Mouse (Mus musculus) intestine, embryonic 15.5 days (tissue): ENCODE results near the gene Adap2. TPM values are rescaled to one million over a fixed set of nuclear protein-coding genes. Genes with fewer than 3 reads are reported as not detected.
A peak's percentile ranks its signal among the peaks of the same experiment; 100 is the strongest.
"Not testable (repeated sequence)": the region's sequence is repeated elsewhere in the genome, so short reads cannot be mapped to it uniquely, and the experiment has no call there.

Experiments used
- ATAC-seq: fragments of 200-750 bp; cut with Nextera tagmentation; 2 replicates; pipeline ENCODE4 v1.8.0; 2017; ENCODE audit warnings: moderate TSS enrichment, moderate library complexity
- H3K27ac ChIP-seq: fragments of 300-500 bp; sonication (generic); 2 replicates; pipeline ENCODE4 v1.5.1; 2015; ENCODE audit warnings: mild to moderate bottlenecking, inconsistent platforms
- H3K27me3 ChIP-seq: fragments of 300-500 bp; sonication (generic); replicated peaks from 2 replicates; pipeline ENCODE4 v1.6.1; 2015; ENCODE audit warnings: inconsistent platforms
- H3K36me3 ChIP-seq: fragments of 300-500 bp; sonication (generic); 2 replicates; pipeline ENCODE4 v1.6.1; 2015; ENCODE audit warnings: inconsistent platforms
- H3K4me1 ChIP-seq: fragments of 300-500 bp; sonication (generic); replicated peaks from 2 replicates; pipeline ENCODE4 v1.6.1; 2015; ENCODE audit warnings: inconsistent platforms
- H3K4me2 ChIP-seq: fragments of 300-500 bp; sonication (generic); replicated peaks from 2 replicates; pipeline ENCODE4 v1.6.1; 2015; ENCODE audit warnings: mild to moderate bottlenecking, inconsistent platforms
- H3K4me3 ChIP-seq: fragments of 300-500 bp; sonication (generic); replicated peaks from 2 replicates; pipeline ENCODE4 v1.5.1; 2015; ENCODE audit warnings: inconsistent platforms
- H3K9ac ChIP-seq: fragments of 300-500 bp; sonication (generic); 2 replicates; pipeline ENCODE4 v1.6.1; 2015; ENCODE audit warnings: inconsistent platforms
- H3K9me3 ChIP-seq: fragments of 300-500 bp; sonication (generic); 2 replicates; pipeline ENCODE4 v1.6.1; 2016; ENCODE audit warnings: inconsistent platforms
- WGBS: fragments of 180-500 bp; shearing (Covaris S2); methylation state at CpG from one replicate; pipeline ENCODE4 v1.1.7; 2015; 5-methylcytosine and 5-hydroxymethylcytosine counted together
- polyA plus RNA-seq: library from polyadenylated mRNA; unstranded; fragments of >200 nt; fragmentation: Nextera tagmentation; extraction: Ambion mirVana; gene quantifications from 2 replicates; pipeline ENCODE4 v1.2.1, GENCODE M21; 2015

The Adap2 gene
- polyA plus RNA-seq, 1 experiment from 2014 or later = 3.6 TPM

DNA sequence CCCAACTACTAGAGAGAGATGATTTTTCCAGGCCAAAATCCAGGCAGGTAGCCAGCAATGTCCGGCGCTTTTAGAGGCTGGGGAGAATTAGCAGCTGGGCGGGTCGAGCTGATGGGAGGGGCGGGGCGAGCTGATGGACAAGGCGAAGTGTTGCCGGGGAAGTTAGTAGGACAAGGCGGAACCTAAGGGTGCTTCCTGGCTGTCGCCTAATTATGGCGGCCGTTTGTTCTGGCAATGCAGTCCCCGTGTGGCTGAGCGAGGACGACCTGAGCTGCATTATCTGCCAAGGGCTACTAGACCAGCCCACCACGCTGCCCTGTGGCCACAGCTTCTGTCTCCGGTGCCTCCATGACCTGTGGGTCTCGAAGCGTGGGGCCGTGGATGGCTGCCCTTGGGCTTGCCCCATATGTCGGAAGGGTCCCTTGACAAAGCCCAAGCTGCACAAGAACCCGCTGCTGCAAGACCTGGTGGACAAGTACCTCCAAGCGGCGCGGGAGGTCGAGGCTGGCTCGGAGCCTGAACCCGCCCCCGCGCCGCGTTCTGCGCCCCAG is 29.9 kb downstream of the Adap2 start, which contains the start of gene Rnf135:
TSS of gene Rnf135 (plus strand) at position 147 of the 551 bp plus-strand sequence.
- no peaks in the 10 kb centered on the region for H3K27me3 ChIP-seq
- peak within 1 kb of the TSS; percentile 72 for H3K4me2 ChIP-seq
- H3K9me3 ChIP-seq = no peaks in the 10 kb centered on the region
- 2% methylated on average over 33 of the region's 33 CpGs for WGBS
- peaks cover 6% of the 10 kb centered on the region; the same call in 1 of the 2 replicates for H3K4me1 ChIP-seq
- peak within 1 kb of the TSS; percentile 90 for H3K27ac ChIP-seq
- ATAC-seq = peak; percentile 99
- H3K36me3 ChIP-seq = no peaks in the 10 kb centered on the region
- peak within 1 kb of the TSS; percentile 83 for H3K4me3 ChIP-seq
- H3K9ac ChIP-seq = peak within 1 kb of the TSS; percentile 87

DNA sequence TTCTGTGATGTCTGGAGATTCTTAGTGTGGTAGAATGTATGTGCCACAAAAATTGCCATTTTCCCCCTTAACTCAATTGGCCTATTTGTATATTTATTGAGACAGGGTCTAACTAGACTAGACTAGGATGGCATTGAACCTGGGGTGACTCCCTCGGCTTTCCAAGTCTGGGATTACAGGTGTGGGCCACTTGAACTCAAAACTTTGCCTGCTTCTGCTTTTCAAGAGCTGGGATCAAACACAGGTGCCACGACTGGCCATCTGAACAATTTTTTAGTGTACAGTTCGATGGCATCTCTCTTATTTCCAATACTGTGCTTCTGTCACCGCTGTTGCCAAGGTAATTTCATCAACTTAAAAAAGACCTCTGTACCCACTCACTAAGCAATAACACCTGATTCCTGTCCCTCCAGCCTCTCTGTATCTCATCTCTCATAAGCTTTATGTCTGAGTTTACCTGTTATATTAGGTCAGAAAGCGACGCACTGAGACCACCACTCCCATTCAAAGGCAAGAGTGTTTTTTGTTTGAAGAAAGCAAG is 30.7 kb downstream of the Adap2 start:
- H3K4me2 ChIP-seq = peak overlapping the region; percentile 72
- WGBS = 87% methylated on average over 6 of the region's 6 CpGs
- H3K36me3 ChIP-seq = no peaks in the 10 kb centered on the region
- peak overlapping the region; percentile 90; the same call in 1 of the 2 replicates for H3K27ac ChIP-seq
- peaks cover 6% of the 10 kb centered on the region; the same call in 1 of the 2 replicates for H3K4me1 ChIP-seq
- no peak for ATAC-seq
- H3K27me3 ChIP-seq = no peaks in the 10 kb centered on the region
- peak overlapping the region; percentile 83 for H3K4me3 ChIP-seq
- no peaks in the 10 kb centered on the region for H3K9me3 ChIP-seq
- peak overlapping the region; percentile 87; the same call in 1 of the 2 replicates for H3K9ac ChIP-seq

DNA sequence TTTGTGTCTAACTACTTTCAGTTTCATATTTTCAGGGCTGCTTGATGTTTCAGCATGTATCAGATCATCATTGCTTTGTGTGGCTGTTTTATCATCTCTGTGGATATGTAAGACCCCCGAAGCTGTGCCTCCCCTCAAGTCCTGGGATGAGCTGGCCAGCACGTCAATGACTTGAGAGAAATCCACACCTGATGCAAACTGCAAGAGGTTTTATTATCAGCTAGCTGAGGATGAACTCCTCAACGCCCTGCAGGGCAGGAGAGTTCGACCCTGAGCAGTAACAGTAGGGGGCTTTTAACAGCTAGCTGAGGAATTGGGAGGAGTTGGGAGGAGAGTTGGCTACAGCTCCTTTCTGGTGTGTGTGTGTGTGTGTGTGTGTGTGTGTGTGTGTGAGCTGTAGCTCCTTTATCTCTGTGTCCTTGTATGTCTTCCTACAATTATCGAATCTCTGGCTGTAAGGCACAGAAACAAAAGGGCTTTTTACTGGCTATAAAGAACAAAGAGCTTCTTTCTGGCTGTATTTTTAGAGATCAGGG is 31.6 kb downstream of the Adap2 start:
- H3K27me3 ChIP-seq, H3K9me3 ChIP-seq, ATAC-seq, H3K9ac ChIP-seq, H3K4me2 ChIP-seq, H3K4me1 ChIP-seq, H3K4me3 ChIP-seq, H3K27ac ChIP-seq, H3K36me3 ChIP-seq: not testable (repeated sequence)
- 59% methylated on average over 5 of the region's 5 CpGs for WGBS

DNA sequence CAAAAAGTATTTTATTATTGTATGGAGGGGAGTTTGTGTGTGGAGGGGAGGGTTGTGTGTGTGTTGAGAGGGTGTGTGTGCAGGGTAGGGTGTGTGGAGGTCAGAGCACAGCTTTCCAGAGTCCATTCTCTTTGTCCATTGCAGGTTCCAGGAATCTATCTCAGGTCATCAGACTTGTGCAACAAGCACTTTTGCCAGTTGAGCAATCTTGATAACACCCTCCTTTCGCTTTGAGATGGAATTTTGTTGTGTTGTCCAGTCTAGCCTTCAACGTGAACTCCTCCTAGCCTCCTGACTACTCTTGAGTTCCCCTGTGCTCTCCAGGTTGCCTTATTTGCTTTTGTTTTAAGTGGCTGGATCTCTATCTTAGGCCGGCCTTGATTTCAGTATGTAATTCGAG is 36.4 kb downstream of the Adap2 start:
- Histone ChIP-seq H3K9me3 (no peaks in the 10 kb centered on the region), H3K27ac (no peak overlapping the region), H3K4me2 (no peak overlapping the region), H3K36me3 (peaks cover 10% of the 10 kb centered on the region), H3K4me1 (no peaks in the 10 kb centered on the region), H3K9ac (no peak overlapping the region), H3K27me3 (no peaks in the 10 kb centered on the region), H3K4me3 (no peak overlapping the region)
- ATAC-seq = no peak
- WGBS = 57% methylated on average over 4 of the region's 4 CpGs

DNA sequence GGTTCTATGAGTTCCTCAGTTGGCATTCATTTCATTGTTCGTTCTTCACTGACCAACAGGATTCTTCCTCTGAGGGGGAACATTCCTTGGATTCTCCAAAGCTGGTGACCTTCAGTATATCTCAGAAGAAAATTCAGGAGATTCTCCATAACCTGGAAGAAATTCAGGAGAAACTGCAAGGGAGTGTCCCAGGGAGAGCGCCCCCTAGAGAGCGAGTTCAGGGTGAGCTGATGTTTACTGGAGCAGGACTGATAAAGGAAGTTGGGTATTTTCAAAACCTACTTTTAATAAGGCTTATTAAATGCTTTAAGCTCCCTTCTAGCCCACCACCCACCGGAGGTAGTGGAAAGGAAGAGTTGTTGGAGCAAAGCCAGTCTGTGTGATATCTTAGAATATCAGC is 39.9 kb downstream of the Adap2 start:
- no peak for ATAC-seq
- Histone ChIP-seq H3K27me3 (no peaks in the 10 kb centered on the region), H3K4me3 (no peak overlapping the region), H3K9ac (no peak overlapping the region), H3K4me1 (no peaks in the 10 kb centered on the region), H3K27ac (no peak overlapping the region), H3K9me3 (no peaks in the 10 kb centered on the region), H3K36me3 (peaks cover 10% of the 10 kb centered on the region), H3K4me2 (no peak overlapping the region)
- WGBS = 76% methylated on average over 4 of the region's 4 CpGs

DNA sequence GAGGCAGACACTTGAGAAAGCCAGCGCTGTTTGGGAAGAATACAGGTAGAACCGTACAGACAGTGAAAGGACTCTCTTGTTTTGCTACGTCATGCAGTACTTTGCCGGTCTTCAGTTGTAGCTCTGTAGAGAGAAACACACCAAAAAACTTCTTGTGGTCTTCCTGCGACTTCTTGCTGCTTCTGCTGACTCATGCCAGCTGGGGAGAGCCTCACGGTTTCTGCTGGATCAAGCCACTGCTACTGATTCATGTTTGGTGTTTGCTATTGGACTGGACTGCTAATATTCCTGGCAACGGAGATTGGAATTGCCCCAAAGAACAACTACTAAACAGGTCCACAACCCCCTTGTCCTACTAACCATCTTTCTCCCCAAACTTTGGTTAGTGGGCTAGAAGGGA is 42.4 kb downstream of the Adap2 start:
- no peak overlapping the region for H3K4me3 ChIP-seq
- no peaks in the 10 kb centered on the region for H3K9me3 ChIP-seq
- no peak overlapping the region for H3K9ac ChIP-seq
- H3K36me3 ChIP-seq = peaks cover 10% of the 10 kb centered on the region
- H3K4me2 ChIP-seq = no peak overlapping the region
- no peak overlapping the region for H3K27ac ChIP-seq
- no peaks in the 10 kb centered on the region for H3K27me3 ChIP-seq
- no peak for ATAC-seq
- H3K4me1 ChIP-seq = no peaks in the 10 kb centered on the region
- WGBS = 84% methylated on average over 7 of the region's 7 CpGs

DNA sequence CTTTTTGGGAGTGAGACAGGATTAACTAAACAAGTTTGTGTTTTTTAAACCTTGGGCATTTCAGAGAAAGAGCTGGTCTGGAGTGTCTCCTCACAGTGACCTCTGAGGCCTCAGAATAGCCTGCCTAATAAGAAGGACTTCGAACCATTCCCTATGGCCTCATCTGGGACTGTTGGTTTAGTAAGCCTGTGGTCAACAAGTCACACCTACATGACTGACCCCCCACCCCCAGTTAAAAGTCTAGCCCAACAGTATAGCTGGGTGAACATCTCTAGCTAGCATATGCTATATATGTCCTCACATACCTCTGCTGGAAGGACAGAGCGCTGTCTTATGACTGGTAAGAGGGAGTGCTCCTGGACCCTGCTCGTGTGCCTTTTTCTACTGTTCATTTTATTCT is 45.4 kb downstream of the Adap2 start:
- Histone ChIP-seq H3K4me2 (no peak overlapping the region), H3K4me3 (no peak overlapping the region), H3K27ac (no peak overlapping the region), H3K4me1 (no peaks in the 10 kb centered on the region), H3K9ac (no peak overlapping the region), H3K36me3 (peaks cover 6% of the 10 kb centered on the region), H3K9me3 (no peaks in the 10 kb centered on the region), H3K27me3 (no peaks in the 10 kb centered on the region)
- ATAC-seq = no peak
- WGBS = 94% methylated on average over 3 of the region's 3 CpGs

DNA sequence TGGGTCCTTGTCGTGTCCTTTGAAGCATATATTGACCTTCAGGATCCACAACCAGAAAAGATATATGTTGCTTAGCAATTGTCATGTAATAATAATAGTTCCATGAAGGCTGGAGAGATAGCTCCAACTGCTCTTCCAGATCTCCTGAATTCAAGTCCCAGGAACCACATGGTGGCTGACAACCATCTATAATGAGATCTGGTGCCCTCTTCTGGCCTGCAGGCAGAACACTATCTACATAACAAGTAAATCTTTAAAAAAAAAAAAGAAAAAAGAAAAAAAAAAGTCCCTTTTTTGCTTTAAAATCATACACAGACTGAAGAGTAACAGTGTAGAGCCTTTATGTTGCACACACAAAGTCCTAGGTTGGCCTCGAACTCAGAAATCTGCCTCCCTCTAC is 45.9 kb downstream of the Adap2 start:
- 90% methylated on average over 2 of the region's 2 CpGs for WGBS
- Histone ChIP-seq H3K36me3 (peaks cover 1% of the 10 kb centered on the region; the same call in 1 of the 2 replicates), H3K9ac (no peak overlapping the region), H3K27ac (no peak overlapping the region), H3K4me1 (no peaks in the 10 kb centered on the region), H3K4me2 (no peak overlapping the region), H3K9me3 (no peaks in the 10 kb centered on the region), H3K27me3 (no peaks in the 10 kb centered on the region), H3K4me3 (no peak overlapping the region)
- no peak for ATAC-seq

DNA sequence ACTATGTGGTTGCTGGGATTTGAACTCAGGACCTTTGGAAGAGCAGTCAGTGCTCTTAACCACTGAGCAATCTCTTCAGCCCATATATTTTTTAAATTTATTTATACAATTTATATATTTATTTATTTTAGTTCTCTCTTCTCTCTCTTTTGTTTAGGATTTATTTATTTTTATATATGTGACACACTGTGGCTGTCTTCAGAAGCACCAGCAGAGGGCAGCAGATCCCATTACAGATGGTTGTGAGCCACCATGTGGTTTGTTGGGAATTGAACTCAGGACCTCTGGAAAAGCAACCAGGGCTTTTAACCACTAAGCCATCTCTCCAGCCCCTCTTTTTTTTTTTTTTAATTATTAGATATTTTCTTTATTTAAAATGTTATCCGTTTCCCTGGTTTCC is 46.4 kb downstream of the Adap2 start:
- H3K27me3 ChIP-seq = no peaks in the 10 kb centered on the region
- WGBS = 77% methylated on average over 1 of the region's 1 CpGs
- H3K4me1 ChIP-seq = no peaks in the 10 kb centered on the region

DNA sequence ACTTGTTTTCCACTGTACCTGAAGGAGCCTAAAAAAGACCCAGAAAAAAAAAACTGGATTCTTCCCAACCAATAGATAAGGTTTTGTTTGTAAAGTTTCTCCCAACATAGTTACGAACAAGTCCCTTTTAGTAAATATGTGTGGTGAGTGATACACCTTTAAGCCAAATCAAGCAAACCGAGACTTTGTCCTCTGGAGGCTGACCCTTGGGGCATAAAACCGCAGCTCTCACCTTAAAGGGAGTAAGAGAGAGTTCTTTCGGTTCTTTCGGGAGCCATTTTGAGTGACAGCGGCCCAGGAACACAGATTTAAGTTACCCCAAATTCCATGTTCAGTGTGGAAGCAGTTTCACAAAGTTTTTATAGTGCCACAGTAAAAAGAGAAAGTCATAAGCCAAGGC is 48.4 kb downstream of the Adap2 start:
- Histone ChIP-seq H3K36me3 (no peaks in the 10 kb centered on the region), H3K4me2 (no peak overlapping the region), H3K4me3 (no peak overlapping the region), H3K27me3 (no peaks in the 10 kb centered on the region), H3K9ac (no peak overlapping the region), H3K4me1 (no peaks in the 10 kb centered on the region), H3K9me3 (no peaks in the 10 kb centered on the region), H3K27ac (no peak overlapping the region)
- 76% methylated on average over 6 of the region's 6 CpGs for WGBS
- no peak for ATAC-seq

More for the DNA sequence above, 46.4 kb downstream of the Adap2 start:
- ATAC-seq = no peak
- Histone ChIP-seq H3K4me3 (no peak overlapping the region), H3K9ac (no peak overlapping the region), H3K36me3 (no peaks in the 10 kb centered on the region), H3K4me2 (no peak overlapping the region), H3K27ac (no peak overlapping the region), H3K9me3 (no peaks in the 10 kb centered on the region)

DNA sequence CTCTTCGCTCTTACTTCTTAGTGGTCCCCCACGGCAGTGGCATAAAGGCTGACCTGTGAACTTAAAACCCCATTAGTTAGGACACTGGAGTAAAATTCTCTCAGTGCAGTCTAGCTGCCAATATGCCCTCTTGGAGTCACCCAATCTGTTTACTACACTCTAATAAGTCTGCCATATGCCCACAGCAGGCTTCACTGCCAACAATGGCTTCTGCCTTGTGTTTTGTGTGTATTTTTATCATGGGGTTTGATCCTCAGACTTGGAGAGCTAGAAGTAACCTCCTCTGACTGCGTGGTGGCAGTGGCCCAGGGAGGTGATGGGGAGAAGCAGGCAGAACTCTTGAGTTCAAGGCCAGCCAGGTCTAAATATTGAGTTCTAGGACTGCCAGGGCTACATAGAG is 50.1 kb downstream of the Adap2 start:
- no peak for ATAC-seq
- no peaks in the 10 kb centered on the region for H3K27me3 ChIP-seq
- no peaks in the 10 kb centered on the region for H3K9me3 ChIP-seq
- no peak overlapping the region for H3K4me2 ChIP-seq
- H3K9ac ChIP-seq = no peak overlapping the region
- H3K27ac ChIP-seq = no peak overlapping the region
- H3K4me1 ChIP-seq = no peaks in the 10 kb centered on the region
- WGBS = 75% methylated on average over 3 of the region's 3 CpGs
- no peaks in the 10 kb centered on the region for H3K36me3 ChIP-seq
- H3K4me3 ChIP-seq = no peak overlapping the region

DNA sequence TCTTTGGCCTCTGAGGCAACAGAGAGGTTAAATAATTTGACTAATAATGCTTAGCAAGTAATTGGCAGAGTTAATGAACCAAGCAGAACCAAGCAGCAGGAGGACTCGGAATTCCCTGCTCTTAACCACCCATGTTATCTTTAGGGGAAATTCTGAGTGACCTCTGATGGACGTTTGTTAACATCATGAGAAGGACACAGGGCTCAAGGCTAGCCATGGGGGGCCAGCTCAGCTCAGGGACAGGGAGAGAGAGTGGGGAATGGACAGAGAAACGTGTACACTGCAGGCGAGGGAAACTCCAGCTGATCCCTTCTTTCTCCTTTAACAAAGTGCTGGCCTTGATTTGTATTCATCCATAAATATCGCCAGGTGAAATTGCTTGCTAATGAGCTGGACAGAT is 51.0 kb downstream of the Adap2 start:
- H3K9me3 ChIP-seq = no peaks in the 10 kb centered on the region
- no peaks in the 10 kb centered on the region for H3K27me3 ChIP-seq
- H3K9ac ChIP-seq = no peak overlapping the region
- H3K36me3 ChIP-seq = no peaks in the 10 kb centered on the region
- no peak overlapping the region for H3K4me3 ChIP-seq
- H3K4me1 ChIP-seq = no peaks in the 10 kb centered on the region
- H3K4me2 ChIP-seq = no peak overlapping the region
- WGBS = 63% methylated on average over 5 of the region's 5 CpGs
- no peak for ATAC-seq
- H3K27ac ChIP-seq = no peak overlapping the region

DNA sequence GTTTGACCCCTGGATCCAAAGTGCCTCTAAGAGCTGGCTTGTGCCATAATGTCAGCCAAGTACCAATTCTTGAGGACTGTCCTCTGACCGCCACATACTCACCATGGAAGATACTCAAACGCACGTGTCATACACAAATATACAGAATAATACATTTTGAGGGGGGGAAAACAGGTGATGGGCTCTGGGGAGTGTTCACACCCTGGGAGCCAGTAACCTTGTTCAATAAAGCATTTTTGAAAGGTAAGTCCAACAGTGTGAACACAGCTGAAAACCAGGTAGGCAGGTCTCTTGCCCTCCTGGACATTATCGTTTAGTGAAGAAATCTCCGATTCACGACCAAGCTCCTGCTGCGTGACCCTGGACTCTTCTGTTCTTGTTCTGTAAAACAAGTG is 54.6 kb downstream of the Adap2 start:
- H3K4me3 ChIP-seq = 0 out of 2 replicates have a peak overlapping the region, but pooled peaks have one; percentile 99
- H3K27ac ChIP-seq = no peak overlapping the region
- H3K9me3 ChIP-seq = no peaks in the 10 kb centered on the region
- H3K4me1 ChIP-seq = peaks cover 4% of the 10 kb centered on the region
- H3K9ac ChIP-seq = no peak overlapping the region
- ATAC-seq = no peak; the same call in 1 of the 2 replicates
- H3K27me3 ChIP-seq = no peaks in the 10 kb centered on the region
- 41% methylated on average over 7 of the region's 7 CpGs for WGBS
- no peaks in the 10 kb centered on the region for H3K36me3 ChIP-seq
- peak overlapping the region; percentile 55; the same call in 1 of the 2 replicates for H3K4me2 ChIP-seq
